Mouse (Mus musculus): Measurements from ENCODE around the gene Uevld.

DNA sequence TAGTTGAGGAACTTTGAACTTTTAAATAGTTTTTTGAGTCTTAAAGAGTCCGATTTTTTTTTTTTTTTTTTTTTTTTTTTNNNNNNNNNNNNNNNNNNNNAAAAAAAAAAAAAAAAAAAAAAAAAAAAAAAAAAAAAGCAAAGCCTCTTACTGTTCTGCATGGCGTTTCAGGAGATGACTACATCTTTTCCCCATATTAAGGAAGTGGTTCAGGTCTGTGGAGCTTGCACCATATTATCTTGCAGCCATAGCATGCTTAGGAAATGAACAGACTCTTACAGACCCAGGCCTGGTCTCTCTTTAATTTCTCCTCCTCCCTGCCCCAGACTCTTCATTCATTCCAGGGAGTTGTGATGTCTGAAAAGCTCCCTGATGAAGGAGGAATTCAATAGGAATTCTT is 77.3 kb downstream of the Uevld start:
- TF ChIP-seq POLR2A (IDR thresholded peaks at IDR 0.05; ENCODE audit: low read depth, low read length): no peak
- no peak for TF ChIP-seq CTCF (conservative IDR thresholded peaks at IDR 0.05; ENCODE audit: insufficient read depth, insufficient read length, low read depth, low read length)
